Mouse (Mus musculus): ENCODE measurements at regions not wholly inside any gene's neighbourhood (a gene's known extent, or its start where the extent isn't known, plus 50 kb on each side); places are given as distances from the start of the nearest gene placed in this dataset.

- DNase-seq, result no peak
These were observed 544.1 kb downstream of the D3Ertd751e start for GRCm38 (mm10) chr3:42286471-42286870.

- no peak for DNase-seq
These were observed 570.0 kb downstream of the D3Ertd751e start for GRCm38 (mm10) chr3:42312424-42312823.

GRCm38 (mm10) chr3:42327708-42328107 is 585.3 kb downstream of the D3Ertd751e start:
- DNase-seq, result no peak

- no peak for DNase-seq
These were observed 600.4 kb downstream of the D3Ertd751e start for GRCm38 (mm10) chr3:42342806-42343205.

GRCm38 (mm10) chr3:42376785-42377184 is 634.4 kb downstream of the D3Ertd751e start:
- no peak for DNase-seq

GRCm38 (mm10) chr3:42382151-42382550 is 639.7 kb downstream of the D3Ertd751e start:
- no peak for DNase-seq

GRCm38 (mm10) chr3:42402716-42403115 is 660.3 kb downstream of the D3Ertd751e start:
- DNase-seq, result no peak

- DNase-seq, result peak in 1 of 2 experiments; percentile 0
These were observed 666.7 kb downstream of the D3Ertd751e start for GRCm38 (mm10) chr3:42408958-42409633.

GRCm38 (mm10) chr3:42427363-42427762 is 685.0 kb downstream of the D3Ertd751e start:
- no peak for DNase-seq

GRCm38 (mm10) chr3:42449575-42449974 is 707.2 kb downstream of the D3Ertd751e start:
- no peak for DNase-seq

- no peak for DNase-seq
These were observed 721.9 kb downstream of the D3Ertd751e start for GRCm38 (mm10) chr3:42464353-42464752.

GRCm38 (mm10) chr3:42467125-42467524 is 724.7 kb downstream of the D3Ertd751e start:
- DNase-seq, result no peak

GRCm38 (mm10) chr3:42514922-42515593 is 772.6 kb downstream of the D3Ertd751e start:
- no peak for DNase-seq

GRCm38 (mm10) chr3:42516286-42516685 is 773.9 kb downstream of the D3Ertd751e start:
- no peak for DNase-seq

- DNase-seq, result no peak
These were observed 789.0 kb downstream of the D3Ertd751e start for GRCm38 (mm10) chr3:42531397-42531796.

GRCm38 (mm10) chr3:42566731-42567130 is 824.3 kb downstream of the D3Ertd751e start:
- DNase-seq, result no peak

GRCm38 (mm10) chr3:42570364-42571024 is 828.1 kb downstream of the D3Ertd751e start:
- no peak for DNase-seq

GRCm38 (mm10) chr3:42571877-42572459 is 829.6 kb downstream of the D3Ertd751e start:
- no peak for DNase-seq

GRCm38 (mm10) chr3:42573155-42573554 is 830.7 kb downstream of the D3Ertd751e start:
- DNase-seq, result no peak

- no peak for DNase-seq
These were observed 839.9 kb downstream of the D3Ertd751e start for GRCm38 (mm10) chr3:42582311-42582710.

- DNase-seq, result no peak
These were observed 845.0 kb downstream of the D3Ertd751e start for GRCm38 (mm10) chr3:42587296-42587932.

- DNase-seq, result no peak
These were observed 847.1 kb downstream of the D3Ertd751e start for GRCm38 (mm10) chr3:42589516-42589915.

Measured in adrenal gland, postnatal 36 days (tissue).